Mouse (Mus musculus): ENCODE measurements at regions not wholly inside any gene's neighbourhood (a gene's known extent, or its start where the extent isn't known, plus 50 kb on each side); places are given as distances from the start of the nearest gene placed in this dataset.

DNA sequence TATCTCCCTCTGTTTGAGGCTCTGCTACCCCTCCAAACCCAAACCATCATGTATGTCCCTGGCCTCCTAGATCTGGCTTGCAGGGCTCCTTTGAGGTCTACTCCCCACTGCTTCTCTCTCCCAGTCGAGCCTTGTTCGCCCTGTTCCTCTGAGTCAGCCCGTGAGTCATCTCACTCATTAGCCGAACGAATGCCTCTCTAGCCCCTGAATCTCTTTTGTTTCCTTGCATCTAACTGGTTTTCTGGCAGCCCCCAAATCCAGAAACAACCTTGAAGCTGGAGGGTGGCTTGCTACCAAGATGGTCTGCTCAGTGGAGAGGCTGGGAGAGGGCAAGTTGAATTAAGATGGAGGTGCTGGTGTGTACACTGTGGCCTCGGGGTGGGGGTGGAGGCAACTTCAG lies 66.3 kb upstream of the Mkln1 start:
- DNase-seq, result no peak

DNA sequence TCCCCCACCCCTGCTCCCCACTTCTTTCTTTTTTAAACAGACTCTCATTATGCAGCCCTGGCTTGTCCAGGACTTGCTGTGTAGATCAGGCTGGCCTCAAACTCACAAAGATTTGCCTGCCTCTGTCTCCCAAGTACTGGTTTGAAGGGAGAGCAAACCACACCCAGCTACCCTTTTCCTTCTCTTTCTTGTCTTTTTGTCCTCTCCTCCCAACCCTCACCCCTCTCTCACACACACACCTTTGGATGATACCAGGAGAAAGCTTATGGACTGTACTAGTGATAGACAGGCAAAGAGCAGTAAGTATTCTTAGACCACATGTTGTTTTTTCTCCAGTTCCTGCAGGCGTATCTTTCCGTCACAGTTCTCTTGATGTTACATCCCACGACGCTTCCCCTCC lies 65.8 kb upstream of the Mkln1 start:
- no peak for DNase-seq

DNA sequence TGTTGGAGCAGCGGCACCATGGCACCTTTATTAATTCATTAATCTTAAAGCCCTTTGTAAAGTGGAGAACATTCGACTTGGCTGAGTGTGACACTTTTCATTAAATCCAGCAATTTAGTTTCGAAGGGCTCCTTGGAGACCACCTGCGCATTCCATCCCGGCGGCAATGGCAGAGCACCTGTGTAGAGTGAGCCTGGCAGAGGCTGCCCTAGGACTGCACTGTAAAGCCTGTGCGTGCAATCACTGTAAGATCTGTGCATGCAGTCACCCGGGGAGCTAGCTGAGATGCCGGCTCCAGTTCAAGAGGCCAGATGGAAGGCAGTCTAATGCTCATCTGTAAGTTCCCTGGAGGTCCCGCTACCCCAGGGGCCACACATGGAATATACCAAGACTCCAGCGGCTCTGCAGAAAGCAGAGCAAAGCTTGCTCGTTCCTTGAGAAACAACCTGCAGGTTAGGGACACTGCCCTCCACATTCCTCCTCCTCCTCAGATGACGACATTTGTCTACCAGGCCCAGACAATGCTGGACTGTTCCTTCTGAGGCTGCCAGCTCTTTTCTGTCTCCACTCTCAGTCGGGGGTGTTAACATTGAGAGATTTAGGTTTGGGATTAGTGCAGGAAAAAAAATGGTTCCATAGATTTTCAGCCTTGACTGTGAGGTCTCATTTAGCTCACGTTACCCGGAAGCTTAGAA lies 65.2 kb upstream of the Mkln1 start:
- no peak for DNase-seq

DNA sequence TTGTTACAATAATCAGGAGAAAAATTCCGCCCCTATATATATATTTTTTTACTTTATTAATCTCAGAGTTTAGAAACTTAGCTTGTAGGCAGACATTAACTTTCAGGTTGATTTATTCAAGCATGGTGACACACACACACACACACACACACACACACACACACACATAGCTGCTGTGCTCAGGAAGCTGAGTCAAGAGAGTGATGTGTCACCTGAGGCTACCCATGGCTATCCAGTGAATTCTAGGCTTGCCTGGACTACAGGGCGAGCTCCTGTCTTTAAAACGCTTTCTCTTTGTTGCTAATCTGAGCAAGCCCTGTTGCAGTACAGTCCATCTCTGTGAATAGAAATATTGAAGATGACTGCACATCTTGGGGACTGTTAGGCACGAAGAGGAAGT lies 64.4 kb upstream of the Mkln1 start:
- no peak for DNase-seq

DNA sequence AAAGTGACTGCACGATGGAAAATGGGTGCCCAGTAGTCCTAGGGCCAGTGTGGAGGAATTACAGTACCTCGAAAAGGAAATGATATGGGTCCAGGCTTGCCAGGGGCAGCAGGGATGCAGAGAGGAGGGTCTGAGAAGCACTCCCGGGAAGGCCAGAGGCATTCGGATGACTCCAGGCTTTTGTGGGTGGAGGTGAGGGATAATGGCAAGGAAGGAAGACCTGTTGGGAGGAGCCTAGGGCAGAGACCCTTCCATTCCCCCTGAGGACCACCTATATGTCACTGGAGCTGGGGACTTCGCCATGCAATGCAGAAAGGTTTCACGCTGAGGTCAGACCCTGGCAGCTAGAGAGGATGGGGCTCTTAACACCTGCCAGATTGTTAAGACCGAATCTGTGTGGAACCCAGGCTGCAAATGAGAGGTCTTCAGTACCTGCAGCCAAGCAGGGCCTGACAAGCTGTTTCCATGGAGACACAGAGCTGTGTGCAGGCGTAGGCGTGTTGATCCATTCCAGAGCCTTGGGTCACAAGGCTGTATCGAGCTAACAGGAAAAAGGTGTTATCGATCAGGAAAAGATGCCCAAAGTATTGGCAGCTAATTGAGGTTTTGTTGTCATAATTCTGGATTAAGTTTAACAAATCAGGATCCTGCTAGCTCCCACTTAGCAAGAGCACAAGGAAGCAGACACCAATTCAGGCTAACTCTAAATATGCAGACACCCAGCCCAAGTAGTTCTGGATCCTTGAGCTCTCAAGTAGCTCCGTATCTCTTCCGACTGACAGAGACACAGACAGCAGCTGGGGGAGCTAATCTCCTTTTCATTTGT lies 59.2 kb upstream of the Mkln1 start:
- DNase-seq, result no peak

DNA sequence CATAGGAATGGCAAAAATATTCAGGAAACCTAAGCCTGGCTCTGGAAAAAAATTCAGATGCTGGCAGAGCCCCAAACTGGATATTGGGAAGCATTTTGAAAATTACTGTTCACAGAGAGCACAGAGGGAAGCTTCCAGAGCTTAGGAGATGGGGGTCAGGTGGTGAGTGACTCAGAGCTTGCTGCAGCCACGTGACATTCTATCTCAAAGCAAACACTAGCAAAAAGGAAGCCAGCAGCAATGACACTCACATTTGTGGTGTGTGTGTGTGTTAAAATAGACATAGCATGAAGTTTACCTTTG lies 58.6 kb upstream of the Mkln1 start:
- no peak for DNase-seq

DNA sequence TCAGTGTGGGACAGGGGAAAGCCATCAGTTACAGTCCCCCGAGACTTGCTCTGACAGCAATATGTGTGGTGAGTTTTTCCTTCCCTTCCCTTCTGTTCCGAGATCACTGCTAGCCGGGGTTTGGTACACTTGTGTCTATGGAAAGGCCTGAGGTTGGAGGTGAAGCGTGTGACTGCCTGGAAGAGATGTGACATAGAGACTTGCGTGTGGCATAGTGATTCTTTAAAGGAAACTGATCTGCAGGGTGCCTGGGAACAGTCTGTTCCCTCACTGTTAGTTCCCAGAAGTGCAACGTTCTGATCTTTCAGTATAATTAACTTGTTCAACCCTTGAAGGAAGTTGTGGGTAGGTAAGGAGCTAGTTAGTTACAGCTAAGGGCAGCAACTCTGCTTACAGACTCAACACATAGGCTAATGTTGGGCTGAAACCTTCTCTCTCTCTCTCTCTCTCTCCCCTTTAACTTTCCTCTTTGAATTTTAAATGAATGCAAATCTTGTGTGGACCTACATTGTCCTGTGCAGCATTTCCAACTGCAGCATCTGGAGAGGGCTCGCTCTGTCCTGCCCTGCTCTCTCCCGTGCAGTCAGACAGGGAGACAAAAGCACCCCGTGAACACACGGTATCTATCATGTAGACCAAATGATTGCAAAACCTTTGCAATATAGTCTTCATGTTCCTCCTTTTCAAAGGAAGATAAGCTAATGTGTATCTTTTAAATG lies 53.0 kb upstream of the Mkln1 start:
- no peak for DNase-seq

DNA sequence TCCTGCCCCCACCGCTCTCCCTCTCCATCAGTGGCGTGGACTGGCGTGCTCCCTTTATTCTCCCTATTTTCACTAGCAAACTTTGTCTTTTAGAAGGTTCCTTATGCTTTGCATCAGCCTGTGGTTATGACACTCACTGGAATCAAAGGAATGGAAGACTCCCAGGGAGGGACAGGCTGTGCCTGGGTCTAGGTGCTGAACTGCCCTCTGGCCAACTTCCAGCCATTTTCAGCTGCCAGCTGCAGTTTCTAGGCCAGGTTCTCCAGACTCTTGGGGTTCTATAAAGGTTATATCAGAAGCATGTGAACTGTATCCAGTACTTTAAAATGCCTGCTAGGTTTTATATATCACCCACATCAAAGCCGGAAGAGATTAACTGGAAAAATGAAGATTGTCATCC lies 50.2 kb upstream of the Mkln1 start:
- no peak for DNase-seq
